In the genomic region with DNA sequence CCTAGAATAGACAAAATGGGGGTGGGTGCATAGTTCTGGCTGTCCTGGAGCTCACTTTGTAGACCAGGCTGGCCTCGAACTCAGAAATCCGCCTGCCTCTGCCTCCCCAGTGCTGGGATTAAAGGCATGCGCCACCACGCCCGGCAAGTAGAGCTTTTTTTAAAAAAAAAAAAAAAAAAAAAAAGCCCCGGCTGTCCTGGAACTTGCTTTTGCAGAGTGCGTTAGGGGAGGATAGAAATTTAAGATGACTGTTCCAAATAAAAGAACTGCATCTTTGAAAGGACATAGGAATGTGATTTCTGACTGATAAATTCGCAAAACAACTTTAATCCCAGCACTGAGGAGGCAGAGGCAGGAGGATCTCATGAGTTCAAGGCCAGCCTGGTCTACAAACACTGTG, we compare ENCODE assay signal across 8 mouse cellular contexts. TPM values are rescaled to one million over a fixed set of nuclear protein-coding genes. Genes with fewer than 3 reads are reported as not detected.
DNase-seq lines count a peak whose midpoint lies in the region; ATAC-seq and TF ChIP-seq lines count a peak whose summit lies in the region.

No protein-coding gene starts in this region.

- H3K4me2 ChIP-seq in lung, embryonic 16.5 days (ENCODE audit: low read depth, low read length) = peak overlapping the region; percentile 77
- peak overlapping the region; percentile 49; the same call in 1 of the 2 replicates for H3K4me2 ChIP-seq in forebrain, embryonic 11.5 days (ENCODE audit: low read depth, low read length, severe bottlenecking)
- H3K4me2 ChIP-seq in limb, embryonic 12.5 days = peak overlapping the region; percentile 53

- peak overlapping the region; percentile 88 for H3K9ac ChIP-seq in lung, embryonic 16.5 days (ENCODE audit: low read length)
- peak overlapping the region; percentile 86 for H3K9ac ChIP-seq in forebrain, embryonic 11.5 days (ENCODE audit: low read length)
- peak overlapping the region; percentile 78; the same call in 1 of the 2 replicates for H3K9ac ChIP-seq in limb, embryonic 12.5 days (replicated peaks)

- TF ChIP-seq POLR2A in olfactory bulb, adult 2 months (IDR thresholded peaks at IDR 0.05; ENCODE audit: insufficient read depth, low read depth, low read length) = no peak

- ATAC-seq in lung, embryonic 16.5 days (ENCODE audit: low read depth) = no peak
- no peak for ATAC-seq in forebrain, embryonic 11.5 days (replicated peaks; ENCODE audit: low FRiP score)
- no peak for ATAC-seq in limb, embryonic 12.5 days (ENCODE audit: insufficient number of reproducible peaks, insufficient read depth, low FRiP score, low TSS enrichment, low read depth)

- H3K4me1 ChIP-seq in lung, embryonic 16.5 days (replicated peaks; ENCODE audit: control insufficient read depth, insufficient read depth, low read length) = peaks cover 5% of the 10 kb centered on the region
- 0 out of 2 replicates have a peak, but pooled peaks cover 1% of the 10 kb centered on the region for H3K4me1 ChIP-seq in forebrain, embryonic 11.5 days (replicated peaks; ENCODE audit: control insufficient read depth, insufficient read depth, low read length)
- H3K4me1 ChIP-seq in limb, embryonic 12.5 days (replicated peaks) = peaks cover 10% of the 10 kb centered on the region
- peaks cover 2% of the 10 kb centered on the region; the same call in 1 of the 2 replicates for H3K4me1 ChIP-seq in olfactory bulb, adult 2 months (ENCODE audit: control insufficient read depth, insufficient read depth, low read length)

- TF ChIP-seq CTCF in olfactory bulb, adult 2 months (IDR thresholded peaks at IDR 0.05; ENCODE audit: insufficient read depth, low read depth, low read length) = no peak

- no peaks in the 10 kb centered on the region for H3K36me3 ChIP-seq in lung, embryonic 16.5 days (ENCODE audit: control insufficient read depth, insufficient read depth, low read length)
- H3K36me3 ChIP-seq in forebrain, embryonic 11.5 days (ENCODE audit: control insufficient read depth, insufficient read depth, low read length) = no peaks in the 10 kb centered on the region
- 0 out of 2 replicates have a peak, but pooled peaks cover 5% of the 10 kb centered on the region for H3K36me3 ChIP-seq in limb, embryonic 12.5 days

- WGBS in lung, embryonic 16.5 days = 81% methylated on average over 8 of the region's 8 CpGs
- WGBS in forebrain, embryonic 11.5 days = 87% methylated on average over 8 of the region's 8 CpGs
- 88% methylated on average over 8 of the region's 8 CpGs for WGBS in limb, embryonic 12.5 days
- 79% methylated on average over 8 of the region's 8 CpGs for WGBS in olfactory bulb, adult 2 months

- no peak overlapping the region for H3K27ac ChIP-seq in lung, embryonic 16.5 days (ENCODE audit: low read length)
- peak overlapping the region; percentile 84 for H3K27ac ChIP-seq in forebrain, embryonic 11.5 days (ENCODE audit: low read depth, low read length)
- peak overlapping the region; percentile 96 for H3K27ac ChIP-seq in limb, embryonic 12.5 days
- no peak overlapping the region for H3K27ac ChIP-seq in olfactory bulb, adult 2 months (ENCODE audit: insufficient read depth, low read depth, low read length)

- H3K4me3 ChIP-seq in lung, embryonic 16.5 days (ENCODE audit: low read length) = peak overlapping the region; percentile 66
- H3K4me3 ChIP-seq in forebrain, embryonic 11.5 days (ENCODE audit: low read depth, low read length) = peak overlapping the region; percentile 71
- H3K4me3 ChIP-seq in limb, embryonic 12.5 days (replicated peaks) = peak overlapping the region; percentile 61
- H3K4me3 ChIP-seq in olfactory bulb, adult 2 months (ENCODE audit: insufficient read depth, low read depth, low read length) = peak overlapping the region; percentile 85; the same call in 1 of the 2 replicates

- H3K9me3 ChIP-seq in lung, embryonic 16.5 days (ENCODE audit: control insufficient read depth, low read length) = no peaks in the 10 kb centered on the region
- H3K9me3 ChIP-seq in forebrain, embryonic 11.5 days (ENCODE audit: control insufficient read depth, low read length) = no peaks in the 10 kb centered on the region
- H3K9me3 ChIP-seq in limb, embryonic 12.5 days = no peaks in the 10 kb centered on the region

- DNase-seq in lung, postnatal 14 days = no peak
- DNase-seq in forebrain, embryonic 11.5 days (ENCODE audit: low spot score) = no peak
- no peak for DNase-seq in retina, postnatal 1 day
- no peak for DNase-seq in embryo, embryonic 10 days (ENCODE audit: low spot score)
- no peak for DNase-seq in cerebellum, postnatal 14 days

- H3K27me3 ChIP-seq in lung, embryonic 16.5 days (ENCODE audit: control insufficient read depth, insufficient read depth, low read depth, low read length) = no peaks in the 10 kb centered on the region
- no peaks in the 10 kb centered on the region for H3K27me3 ChIP-seq in forebrain, embryonic 11.5 days (ENCODE audit: control insufficient read depth, insufficient read depth, low read length)
- no peaks in the 10 kb centered on the region for H3K27me3 ChIP-seq in limb, embryonic 12.5 days

RNA-seq across cellular contexts. Expression of gene R3hdm2, which starts 0.5 kb away (rescaled TPM):
- 22.2 and 22.4 TPM in 2 replicates for polyA plus RNA-seq in lung, embryonic 16.5 days (2015; fragmentation: Nextera tagmentation; extraction: Ambion mirVana)
- polyA plus RNA-seq in forebrain, embryonic 11.5 days (2014; fragmentation: Nextera tagmentation; extraction: Ambion mirVana) = 34.7 and 44.6 TPM in 2 replicates
- 45.6 and 56.4 TPM in 2 replicates for polyA plus RNA-seq in limb, embryonic 12.5 days (2016; fragmentation: Nextera tagmentation; extraction: Ambion mirVana)
- 475 and 884 TPM in 2 replicates for polyA plus RNA-seq in olfactory bulb, adult 2 months (2012; ENCODE audit: insufficient read depth, insufficient read length, low replicate concordance, missing spikeins)

RNA-seq across cellular contexts. Expression of gene Inhbc, which starts 9.4 kb away (rescaled TPM):
- not detected in 2 replicates for polyA plus RNA-seq in lung, embryonic 16.5 days (2015; fragmentation: Nextera tagmentation; extraction: Ambion mirVana)
- not detected in 2 replicates for polyA plus RNA-seq in forebrain, embryonic 11.5 days (2014; fragmentation: Nextera tagmentation; extraction: Ambion mirVana)
- polyA plus RNA-seq in limb, embryonic 12.5 days (2016; fragmentation: Nextera tagmentation; extraction: Ambion mirVana) = not detected in 2 replicates
- not detected in 2 replicates for polyA plus RNA-seq in olfactory bulb, adult 2 months (2012; ENCODE audit: insufficient read depth, insufficient read length, low replicate concordance, missing spikeins)

RNA-seq across cellular contexts. Expression of gene Inhbe, which starts 25.4 kb away (rescaled TPM):
- polyA plus RNA-seq in lung, embryonic 16.5 days (2015; fragmentation: Nextera tagmentation; extraction: Ambion mirVana) = not detected in 2 replicates
- polyA plus RNA-seq in forebrain, embryonic 11.5 days (2014; fragmentation: Nextera tagmentation; extraction: Ambion mirVana) = 0.05 and 0.07 TPM in 2 replicates
- polyA plus RNA-seq in limb, embryonic 12.5 days (2016; fragmentation: Nextera tagmentation; extraction: Ambion mirVana) = 0.04 and 0.08 TPM in 2 replicates
- polyA plus RNA-seq in olfactory bulb, adult 2 months (2012; ENCODE audit: insufficient read depth, insufficient read length, low replicate concordance, missing spikeins) = not detected in 2 replicates

RNA-seq across cellular contexts. Expression of gene Gli1, which starts 37.9 kb away (rescaled TPM):
- polyA plus RNA-seq in lung, embryonic 16.5 days (2015; fragmentation: Nextera tagmentation; extraction: Ambion mirVana) = 9.7 and 10.5 TPM in 2 replicates
- polyA plus RNA-seq in forebrain, embryonic 11.5 days (2014; fragmentation: Nextera tagmentation; extraction: Ambion mirVana) = 6.1 and 6.5 TPM in 2 replicates
- polyA plus RNA-seq in limb, embryonic 12.5 days (2016; fragmentation: Nextera tagmentation; extraction: Ambion mirVana) = 11.0 and 14.2 TPM in 2 replicates
- not detected in 2 replicates for polyA plus RNA-seq in olfactory bulb, adult 2 months (2012; ENCODE audit: insufficient read depth, insufficient read length, low replicate concordance, missing spikeins)

RNA-seq across cellular contexts. Expression of gene Arhgap9, which starts 57.9 kb away (rescaled TPM):
- polyA plus RNA-seq in lung, embryonic 16.5 days (2015; fragmentation: Nextera tagmentation; extraction: Ambion mirVana) = 5.5 and 6.9 TPM in 2 replicates
- 0.88 and 1.7 TPM in 2 replicates for polyA plus RNA-seq in forebrain, embryonic 11.5 days (2014; fragmentation: Nextera tagmentation; extraction: Ambion mirVana)
- polyA plus RNA-seq in limb, embryonic 12.5 days (2016; fragmentation: Nextera tagmentation; extraction: Ambion mirVana) = 5.7 and 6.5 TPM in 2 replicates
- 260 TPM in 1 of 2 replicates, not detected in the other for polyA plus RNA-seq in olfactory bulb, adult 2 months (2012; ENCODE audit: insufficient read depth, insufficient read length, low replicate concordance, missing spikeins)

Comparison
In these comparisons a context has a peak if more than half of its experiments do, and no peak if none do; other contexts are left out.
1. H3K27ac ChIP-seq: peak in forebrain, embryonic 11.5 days (single experiment) and limb, embryonic 12.5 days (single experiment); none in lung, embryonic 16.5 days (single experiment) and olfactory bulb, adult 2 months (single experiment).
2. Peak in every context shown above with its lines, with median percentiles within 50 percentile points of each other: H3K4me2 ChIP-seq, H3K4me3 ChIP-seq and H3K9ac ChIP-seq.